ENCODE assay signal across 23 mouse cellular contexts in the genomic region with DNA sequence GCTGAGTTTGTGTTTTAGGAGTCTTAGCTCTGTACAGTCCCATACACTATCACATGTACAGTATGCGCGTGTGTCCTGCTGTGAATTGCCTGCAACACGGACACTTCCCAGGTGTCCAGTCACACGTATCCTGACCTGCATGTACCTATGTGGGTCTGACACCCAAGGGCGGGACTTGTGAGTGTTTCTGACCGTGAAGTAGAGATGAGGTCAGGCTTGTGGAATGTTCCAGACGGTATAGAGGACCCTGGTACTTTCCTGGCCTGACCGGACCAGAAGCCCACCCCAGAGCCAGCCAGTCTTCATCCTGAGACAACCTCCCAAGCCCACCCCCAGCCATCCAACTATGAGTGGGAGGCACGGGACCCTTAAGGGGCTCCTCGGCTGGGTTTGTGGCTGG. TPM values are rescaled to one million over a fixed set of nuclear protein-coding genes. Genes with fewer than 3 reads are reported as not detected.
DNase-seq lines count a peak whose midpoint lies in the region; ATAC-seq and TF ChIP-seq lines count a peak whose summit lies in the region.
"Had no signal": no experiment of that assay in that cellular context is flagged by ENCODE, and none has a peak within 500 bp of the region (broad histone marks: within the 10 kb centered on the region; RNA-seq: fewer than 3 reads in every experiment).

No protein-coding gene starts in this region.

- H3K27ac ChIP-seq in liver, embryonic 15.5 days (replicated peaks), result peak overlapping the region; percentile 84
- peak overlapping the region; percentile 87 for H3K27ac ChIP-seq in lung, postnatal 0 days (ENCODE audit: low read length)
- no peak overlapping the region for H3K27ac ChIP-seq in forebrain, embryonic 13.5 days
- H3K27ac ChIP-seq: forebrain, embryonic 10.5 days; intestine, embryonic 15.5 days; liver, embryonic 14.5 days; neural tube, embryonic 13.5 days had no signal

- peaks cover 83% of the 10 kb centered on the region for H3K4me1 ChIP-seq in megakaryocyte, embryonic 14.5 days
- peaks cover 59% of the 10 kb centered on the region for H3K4me1 ChIP-seq in liver, embryonic 15.5 days (replicated peaks)
- H3K4me1 ChIP-seq in lung, postnatal 0 days (ENCODE audit: insufficient read depth, low read depth, low read length), result peaks cover 20% of the 10 kb centered on the region
- H3K4me1 ChIP-seq in forebrain, embryonic 13.5 days, result peaks cover 8% of the 10 kb centered on the region

- 0 out of 2 replicates have a peak overlapping the region, but pooled peaks have one; percentile 77 for H3K4me2 ChIP-seq in liver, embryonic 15.5 days
- H3K4me2 ChIP-seq in lung, postnatal 0 days (replicated peaks; ENCODE audit: low read depth, low read length), result peak overlapping the region; percentile 43
- H3K4me2 ChIP-seq in forebrain, embryonic 13.5 days, result no peak overlapping the region
- H3K4me2 ChIP-seq: neural tube, embryonic 13.5 days had no signal

- peak overlapping the region; percentile 76 for H3K4me3 ChIP-seq in megakaryocyte, embryonic 14.5 days (replicated peaks)
- H3K4me3 ChIP-seq in liver, embryonic 15.5 days (replicated peaks), result no peak overlapping the region
- no peak overlapping the region for H3K4me3 ChIP-seq in lung, postnatal 0 days (ENCODE audit: low read depth, low read length)
- H3K4me3 ChIP-seq in forebrain, embryonic 13.5 days, result no peak overlapping the region
- H3K4me3 ChIP-seq: forebrain, embryonic 10.5 days; intestine, embryonic 15.5 days; neural tube, embryonic 13.5 days had no signal

- no peak for ATAC-seq in megakaryocyte, adult 5-6 weeks (ENCODE audit: poor library complexity, severe bottlenecking)
- ATAC-seq in liver, embryonic 15.5 days (ENCODE audit: insufficient read depth), result no peak
- ATAC-seq in lung, postnatal 0 days, result peak; percentile 72
- no peak for ATAC-seq in forebrain, embryonic 13.5 days
- ATAC-seq: hindbrain, embryonic 16.5 days had no signal

- TF ChIP-seq CTCF in lung, postnatal 0 days (IDR thresholded peaks at IDR 0.05), result no peak

- no peaks in the 10 kb centered on the region for H3K9me3 ChIP-seq in megakaryocyte, embryonic 14.5 days
- peaks cover 6% of the 10 kb centered on the region for H3K9me3 ChIP-seq in liver, embryonic 15.5 days (replicated peaks)
- H3K9me3 ChIP-seq in lung, postnatal 0 days (ENCODE audit: low read length), result no peaks in the 10 kb centered on the region
- peaks cover 15% of the 10 kb centered on the region for H3K9me3 ChIP-seq in forebrain, embryonic 13.5 days (replicated peaks)
- H3K9me3 ChIP-seq: intestine, embryonic 15.5 days had no signal

- 82% methylated on average over 10 of the region's 10 CpGs for WGBS in liver, embryonic 15.5 days (ENCODE audit: insufficient replicate concordance)
- 49% methylated on average over 10 of the region's 10 CpGs for WGBS in lung, postnatal 0 days
- WGBS in forebrain, embryonic 13.5 days, result 79% methylated on average over 10 of the region's 10 CpGs

- TF ChIP-seq EP300 in lung, postnatal 0 days (IDR thresholded peaks at IDR 0.05), result peak; percentile 61

- peaks cover 90% of the 10 kb centered on the region for H3K36me3 ChIP-seq in megakaryocyte, embryonic 14.5 days (replicated peaks; ENCODE audit: low read length)
- H3K36me3 ChIP-seq in liver, embryonic 15.5 days (replicated peaks), result peaks cover 53% of the 10 kb centered on the region
- H3K36me3 ChIP-seq in lung, postnatal 0 days (ENCODE audit: insufficient read depth, low read length), result no peaks in the 10 kb centered on the region
- peaks cover 14% of the 10 kb centered on the region for H3K36me3 ChIP-seq in forebrain, embryonic 13.5 days (ENCODE audit: poor library complexity, severe bottlenecking)

- DNase-seq in lung, postnatal 0 days (ENCODE audit: low spot score), result peak; percentile 86
- DNase-seq in naive thymus-derived CD4-positive, alpha-beta T cell, adult 2 months (ENCODE audit: low read depth), result peak; percentile 15
- no peak for DNase-seq in kidney, postnatal 36 days
- DNase-seq: adrenal gland, adult 2 months; cerebellum, adult 11-12 months; cerebellum, postnatal 10 days; gastrocnemius, postnatal 36 days; kidney, adult 8-10 months; kidney, postnatal 10 days; layer of hippocampus, postnatal 36 days; midbrain, embryonic 14.5 days; retina, postnatal 1 day; right cerebral cortex, postnatal 25 days; thymus, adult 18-20 months had no signal

- no peak overlapping the region for H3K9ac ChIP-seq in liver, embryonic 15.5 days
- peak overlapping the region; percentile 30 for H3K9ac ChIP-seq in lung, postnatal 0 days (replicated peaks; ENCODE audit: low read depth)
- H3K9ac ChIP-seq in forebrain, embryonic 13.5 days, result no peak overlapping the region
- H3K9ac ChIP-seq: neural tube, embryonic 13.5 days had no signal

- no peaks in the 10 kb centered on the region for H3K27me3 ChIP-seq in megakaryocyte, embryonic 14.5 days (replicated peaks)
- peaks cover 15% of the 10 kb centered on the region for H3K27me3 ChIP-seq in liver, embryonic 15.5 days
- peaks cover 7% of the 10 kb centered on the region; the same call in 1 of the 2 replicates for H3K27me3 ChIP-seq in lung, postnatal 0 days (replicated peaks; ENCODE audit: insufficient read depth, low read length)
- peaks cover 84% of the 10 kb centered on the region for H3K27me3 ChIP-seq in forebrain, embryonic 13.5 days

RNA-seq across cellular contexts. Expression of a gene that starts 0.9 kb away (rescaled TPM):
- polyA plus RNA-seq in megakaryocyte, embryonic 14.5 days (2012; ENCODE audit: insufficient read depth, low replicate concordance), result 375 and 477 TPM in 2 replicates
- 135 and 140 TPM in 2 replicates for total RNA-seq in megakaryocyte, adult 5-6 weeks (2015)
- total RNA-seq in megakaryocyte, adult 5-6 weeks (2017), result 235 and 237 TPM in 2 replicates
- 15.7 and 18.2 TPM in 2 replicates for polyA plus RNA-seq in liver, embryonic 15.5 days (2015; fragmentation: Nextera tagmentation; extraction: Ambion mirVana)
- polyA plus RNA-seq in lung, postnatal 0 days (2015; fragmentation: Nextera tagmentation; extraction: Ambion mirVana), result 20.1 and 22.2 TPM in 2 replicates
- polyA plus RNA-seq in forebrain, embryonic 13.5 days (2015; fragmentation: Nextera tagmentation; extraction: Ambion mirVana), result 1.2 and 1.3 TPM in 2 replicates

RNA-seq across cellular contexts. Expression of a gene that starts 19.3 kb away (rescaled TPM):
- polyA plus RNA-seq in megakaryocyte, embryonic 14.5 days (2012; ENCODE audit: insufficient read depth, low replicate concordance), result 47.4 and 62.2 TPM in 2 replicates
- total RNA-seq in megakaryocyte, adult 5-6 weeks (2015), result 32.6 and 34.7 TPM in 2 replicates
- total RNA-seq in megakaryocyte, adult 5-6 weeks (2017), result 33.6 and 37.4 TPM in 2 replicates
- polyA plus RNA-seq in liver, embryonic 15.5 days (2015; fragmentation: Nextera tagmentation; extraction: Ambion mirVana), result 7.5 and 9.0 TPM in 2 replicates
- 5.5 and 6.5 TPM in 2 replicates for polyA plus RNA-seq in lung, postnatal 0 days (2015; fragmentation: Nextera tagmentation; extraction: Ambion mirVana)
- polyA plus RNA-seq in forebrain, embryonic 13.5 days (2015; fragmentation: Nextera tagmentation; extraction: Ambion mirVana), result 3.1 and 3.9 TPM in 2 replicates

RNA-seq across cellular contexts. Expression of a gene that starts 24.0 kb away (rescaled TPM):
- polyA plus RNA-seq in megakaryocyte, embryonic 14.5 days (2012; ENCODE audit: insufficient read depth, low replicate concordance), result 147 and 260 TPM in 2 replicates
- total RNA-seq in megakaryocyte, adult 5-6 weeks (2015), result 70.2 and 70.7 TPM in 2 replicates
- 58.4 and 69.2 TPM in 2 replicates for total RNA-seq in megakaryocyte, adult 5-6 weeks (2017)
- polyA plus RNA-seq in liver, embryonic 15.5 days (2015; fragmentation: Nextera tagmentation; extraction: Ambion mirVana), result 81.3 and 84.4 TPM in 2 replicates
- 178 and 202 TPM in 2 replicates for polyA plus RNA-seq in lung, postnatal 0 days (2015; fragmentation: Nextera tagmentation; extraction: Ambion mirVana)
- 193 and 199 TPM in 2 replicates for polyA plus RNA-seq in forebrain, embryonic 13.5 days (2015; fragmentation: Nextera tagmentation; extraction: Ambion mirVana)

RNA-seq across cellular contexts. Expression of a gene that starts 27.2 kb away (rescaled TPM):
- 1,011 and 1,303 TPM in 2 replicates for polyA plus RNA-seq in megakaryocyte, embryonic 14.5 days (2012; ENCODE audit: insufficient read depth, low replicate concordance)
- 174 and 175 TPM in 2 replicates for total RNA-seq in megakaryocyte, adult 5-6 weeks (2015)
- total RNA-seq in megakaryocyte, adult 5-6 weeks (2017), result 286 and 299 TPM in 2 replicates
- 44.5 and 45.5 TPM in 2 replicates for polyA plus RNA-seq in liver, embryonic 15.5 days (2015; fragmentation: Nextera tagmentation; extraction: Ambion mirVana)
- polyA plus RNA-seq in lung, postnatal 0 days (2015; fragmentation: Nextera tagmentation; extraction: Ambion mirVana), result 483 and 567 TPM in 2 replicates
- 30.0 and 32.2 TPM in 2 replicates for polyA plus RNA-seq in forebrain, embryonic 13.5 days (2015; fragmentation: Nextera tagmentation; extraction: Ambion mirVana)

RNA-seq across cellular contexts. Expression of a gene that starts 31.4 kb away (rescaled TPM):
- 3,942 and 9,172 TPM in 2 replicates for polyA plus RNA-seq in megakaryocyte, embryonic 14.5 days (2012; ENCODE audit: insufficient read depth, low replicate concordance)
- 259 and 303 TPM in 2 replicates for total RNA-seq in megakaryocyte, adult 5-6 weeks (2015)
- 375 and 378 TPM in 2 replicates for total RNA-seq in megakaryocyte, adult 5-6 weeks (2017)
- polyA plus RNA-seq in liver, embryonic 15.5 days (2015; fragmentation: Nextera tagmentation; extraction: Ambion mirVana), result 603 and 658 TPM in 2 replicates
- 1,058 and 1,082 TPM in 2 replicates for polyA plus RNA-seq in lung, postnatal 0 days (2015; fragmentation: Nextera tagmentation; extraction: Ambion mirVana)
- polyA plus RNA-seq in forebrain, embryonic 13.5 days (2015; fragmentation: Nextera tagmentation; extraction: Ambion mirVana), result 487 and 489 TPM in 2 replicates

Comparison
In these comparisons a context has a peak if more than half of its experiments do, and no peak if none do; other contexts are left out.
1. DNase-seq: peak in lung, postnatal 0 days (single experiment) and naive thymus-derived CD4-positive, alpha-beta T cell, adult 2 months (single experiment); none in kidney, postnatal 36 days (0 of 2).
2. RNA of a gene that starts 0.9 kb away (polyA plus RNA-seq): 375 to 477 TPM in megakaryocyte, embryonic 14.5 days; 20.1 to 22.2 TPM in lung, postnatal 0 days, 15.7 to 18.2 TPM in liver, embryonic 15.5 days and 1.2 to 1.3 TPM in forebrain, embryonic 13.5 days; every median in the first group is over 10 times any median in the second.